Mouse (Mus musculus) heart, embryonic 10.5 days (tissue): ENCODE measurements around the gene Pgp. TPM values are rescaled to one million over a fixed set of nuclear protein-coding genes. Genes with fewer than 3 reads are reported as not detected.

Source experiments
- DNase-seq: peaks from one replicate; pipeline ENCODE4 v3.0.0-alpha.2; 2017; ENCODE audit warnings: low spot score
- H3K27ac ChIP-seq: fragments of 300-500 bp; sonication (generic); 2 replicates; pipeline ENCODE4 v1.5.1; 2016; ENCODE audit warnings: mild to moderate bottlenecking
- H3K27me3 ChIP-seq: fragments of 300-500 bp; sonication (generic); 2 replicates; pipeline ENCODE4 v1.6.1; 2016; ENCODE audit warnings: mild to moderate bottlenecking; ENCODE audit not compliant: poor library complexity, insufficient read depth, severe bottlenecking
- H3K36me3 ChIP-seq: fragments of 300-500 bp; sonication (generic); 2 replicates; pipeline ENCODE4 v1.6.1; 2016; ENCODE audit warnings: mild to moderate bottlenecking, moderate library complexity
- H3K4me1 ChIP-seq: fragments of 300-500 bp; sonication (generic); 2 replicates; pipeline ENCODE4 v1.6.1; 2016; ENCODE audit warnings: mild to moderate bottlenecking
- H3K4me3 ChIP-seq: fragments of 300-500 bp; sonication (generic); 2 replicates; pipeline ENCODE4 v1.5.1; 2016; ENCODE audit warnings: mild to moderate bottlenecking, moderate library complexity
- H3K9me3 ChIP-seq: fragments of 300-500 bp; sonication (generic); 2 replicates; pipeline ENCODE4 v1.6.1; 2016; ENCODE audit warnings: mild to moderate bottlenecking, moderate library complexity
- WGBS: fragments of 180-500 bp; shearing (Covaris S2); methylation state at CpG from one replicate; pipeline ENCODE4 v1.1.7; 2016; 5-methylcytosine and 5-hydroxymethylcytosine counted together
- polyA plus RNA-seq: library from polyadenylated mRNA; unstranded; fragments of >200 nt; fragmentation: Nextera tagmentation; extraction: Ambion mirVana; gene quantifications from 2 replicates; pipeline ENCODE4 v1.2.1, GENCODE M21; 2016

Pgp gene
- polyA plus RNA-seq, 1 experiment from 2014 or later: 86.3 TPM

DNA sequence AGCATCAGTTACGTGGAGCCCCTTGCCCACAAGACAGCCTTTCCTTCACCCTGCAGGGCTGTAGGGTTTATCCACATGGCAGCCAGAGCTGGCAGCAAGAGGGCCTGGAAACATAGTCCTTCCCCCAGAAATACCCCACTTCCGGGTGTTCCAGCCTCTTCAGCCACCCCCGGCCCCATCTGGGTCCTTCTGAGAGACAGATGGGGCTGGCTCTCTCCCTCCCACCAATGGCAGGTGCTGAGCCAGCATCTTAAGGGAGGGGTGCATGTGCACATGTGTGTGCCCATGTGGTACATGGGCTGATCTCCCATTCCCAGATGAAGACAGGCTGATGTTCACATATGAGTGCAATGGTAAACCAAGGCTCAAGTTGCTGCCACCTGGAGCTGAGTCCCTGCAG is 25.3 kb downstream of the Pgp start:
- Histone ChIP-seq H3K27me3 (peaks cover 50% of the 10 kb centered on the region), H3K4me3 (no peak overlapping the region), H3K9me3 (no peaks in the 10 kb centered on the region), H3K36me3 (no peaks in the 10 kb centered on the region), H3K4me1 (no peaks in the 10 kb centered on the region), H3K27ac (no peak overlapping the region)
- no peak for DNase-seq
- 68% methylated on average over 3 of the region's 3 CpGs for WGBS

DNA sequence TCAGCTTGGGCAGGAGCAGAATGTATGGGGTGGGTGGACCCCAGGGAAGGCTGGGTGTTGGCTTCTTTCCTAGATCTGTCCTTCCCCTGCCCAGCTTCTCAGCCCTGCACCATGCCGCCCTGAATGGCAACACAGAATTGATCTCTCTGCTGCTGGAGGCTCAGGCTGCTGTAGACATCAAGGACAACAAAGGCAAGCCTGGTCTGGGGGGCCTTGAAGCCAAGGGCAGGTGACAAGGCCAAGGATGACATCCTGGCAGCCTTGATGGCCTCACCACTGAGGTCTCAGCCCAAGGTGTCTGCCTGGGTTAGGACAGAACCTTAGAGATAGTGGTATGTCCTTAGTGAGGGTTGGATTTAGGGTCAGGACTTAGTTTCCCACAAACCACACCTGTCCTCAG is 25.8 kb downstream of the Pgp start:
- Histone ChIP-seq H3K27ac (no peak overlapping the region), H3K27me3 (peaks cover 47% of the 10 kb centered on the region), H3K4me3 (no peak overlapping the region), H3K4me1 (no peaks in the 10 kb centered on the region), H3K9me3 (no peaks in the 10 kb centered on the region), H3K36me3 (no peaks in the 10 kb centered on the region)
- DNase-seq: no peak
- 69% methylated on average over 1 of the region's 1 CpGs for WGBS

DNA sequence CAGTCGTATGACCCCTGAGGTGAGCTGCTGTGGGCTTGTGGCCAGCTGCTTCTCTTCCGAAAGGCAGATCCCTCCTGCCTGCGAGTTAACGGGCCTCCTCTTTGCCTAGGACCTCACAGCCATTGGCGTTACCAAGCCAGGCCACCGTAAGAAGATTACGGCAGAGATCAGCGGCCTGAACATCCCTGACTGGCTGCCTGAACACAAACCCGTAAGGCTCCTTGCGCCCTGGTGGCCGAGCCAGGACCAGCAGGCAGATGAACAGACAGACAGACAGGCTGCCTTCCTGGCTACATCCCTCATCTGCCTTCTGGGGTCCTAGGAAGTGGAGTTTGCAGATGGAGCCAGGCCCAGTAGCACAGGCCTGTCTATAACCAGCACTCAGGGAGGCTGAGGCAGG is 32.0 kb downstream of the Pgp start:
- peaks cover 69% of the 10 kb centered on the region for H3K27me3 ChIP-seq
- no peak for DNase-seq
- peaks cover 8% of the 10 kb centered on the region; the same call in 1 of the 2 replicates for H3K36me3 ChIP-seq
- 35% methylated on average over 11 of the region's 11 CpGs for WGBS
- H3K4me1 ChIP-seq: peaks cover 15% of the 10 kb centered on the region
- no peak overlapping the region for H3K27ac ChIP-seq
- H3K4me3 ChIP-seq: no peak overlapping the region; the same call in 1 of the 2 replicates
- no peaks in the 10 kb centered on the region for H3K9me3 ChIP-seq

DNA sequence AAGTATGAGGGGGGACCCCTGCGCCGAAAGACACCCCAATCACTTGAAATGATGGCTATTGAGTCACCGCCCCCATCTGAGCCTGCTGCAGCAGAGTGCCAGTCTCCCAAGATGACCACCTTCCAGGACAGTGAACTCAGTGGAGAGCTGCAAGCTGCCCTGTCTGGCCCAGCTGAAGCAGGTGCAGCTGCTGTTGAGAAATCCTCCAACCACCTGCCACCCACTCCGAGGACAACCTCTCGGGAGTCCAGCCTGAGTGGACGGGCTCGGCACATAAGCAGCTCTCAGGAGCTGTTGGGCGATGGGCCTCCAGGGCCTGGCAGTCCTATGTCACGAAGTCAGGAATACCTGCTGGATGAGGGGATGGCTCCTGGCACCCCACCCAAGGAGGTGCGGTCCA is 33.9 kb downstream of the Pgp start:
- H3K36me3 ChIP-seq: peaks cover 26% of the 10 kb centered on the region
- H3K4me1 ChIP-seq: peaks cover 18% of the 10 kb centered on the region
- H3K27ac ChIP-seq: no peak overlapping the region
- WGBS: 89% methylated on average over 10 of the region's 10 CpGs
- no peaks in the 10 kb centered on the region for H3K9me3 ChIP-seq
- no peak for DNase-seq
- H3K4me3 ChIP-seq: no peak overlapping the region
- H3K27me3 ChIP-seq: peaks cover 68% of the 10 kb centered on the region

DNA sequence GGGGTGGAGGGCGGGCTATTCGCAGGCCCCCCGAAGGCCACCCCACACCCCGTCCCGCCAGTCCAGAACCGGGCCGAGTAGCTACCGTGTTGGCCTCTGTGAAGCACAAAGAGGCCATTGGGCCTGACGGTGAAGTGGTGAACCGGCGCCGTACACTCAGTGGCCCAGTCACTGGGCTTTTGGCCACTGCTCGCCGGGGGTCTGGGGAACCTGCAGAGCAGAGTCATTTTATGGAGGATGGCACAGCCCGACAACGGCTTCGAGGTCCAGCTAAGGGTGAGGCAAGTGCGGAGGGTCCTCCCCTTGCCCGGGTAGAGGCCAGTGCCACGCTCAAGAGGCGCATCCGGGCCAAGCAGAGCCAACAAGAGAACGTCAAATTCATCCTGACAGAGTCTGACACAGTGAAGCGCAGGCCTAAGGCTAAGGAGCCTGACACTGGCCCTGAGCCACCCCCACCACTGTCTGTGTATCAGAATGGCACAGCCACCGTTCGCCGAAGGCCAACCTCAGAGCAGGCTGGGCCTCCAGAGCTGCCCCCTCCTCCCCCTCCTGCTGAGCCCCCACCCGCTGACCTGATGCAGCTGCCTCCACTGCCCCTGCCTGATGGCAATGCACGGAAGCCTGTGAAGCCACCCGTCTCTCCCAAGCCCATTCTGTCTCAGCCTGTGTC is 35.2 kb downstream of the Pgp start:
- WGBS: 88% methylated on average over 30 of the region's 30 CpGs
- peaks cover 39% of the 10 kb centered on the region for H3K36me3 ChIP-seq
- H3K4me1 ChIP-seq: peaks cover 18% of the 10 kb centered on the region
- H3K4me3 ChIP-seq: no peak overlapping the region
- DNase-seq: no peak
- no peak overlapping the region for H3K27ac ChIP-seq
- peaks cover 58% of the 10 kb centered on the region for H3K27me3 ChIP-seq
- no peaks in the 10 kb centered on the region for H3K9me3 ChIP-seq

DNA sequence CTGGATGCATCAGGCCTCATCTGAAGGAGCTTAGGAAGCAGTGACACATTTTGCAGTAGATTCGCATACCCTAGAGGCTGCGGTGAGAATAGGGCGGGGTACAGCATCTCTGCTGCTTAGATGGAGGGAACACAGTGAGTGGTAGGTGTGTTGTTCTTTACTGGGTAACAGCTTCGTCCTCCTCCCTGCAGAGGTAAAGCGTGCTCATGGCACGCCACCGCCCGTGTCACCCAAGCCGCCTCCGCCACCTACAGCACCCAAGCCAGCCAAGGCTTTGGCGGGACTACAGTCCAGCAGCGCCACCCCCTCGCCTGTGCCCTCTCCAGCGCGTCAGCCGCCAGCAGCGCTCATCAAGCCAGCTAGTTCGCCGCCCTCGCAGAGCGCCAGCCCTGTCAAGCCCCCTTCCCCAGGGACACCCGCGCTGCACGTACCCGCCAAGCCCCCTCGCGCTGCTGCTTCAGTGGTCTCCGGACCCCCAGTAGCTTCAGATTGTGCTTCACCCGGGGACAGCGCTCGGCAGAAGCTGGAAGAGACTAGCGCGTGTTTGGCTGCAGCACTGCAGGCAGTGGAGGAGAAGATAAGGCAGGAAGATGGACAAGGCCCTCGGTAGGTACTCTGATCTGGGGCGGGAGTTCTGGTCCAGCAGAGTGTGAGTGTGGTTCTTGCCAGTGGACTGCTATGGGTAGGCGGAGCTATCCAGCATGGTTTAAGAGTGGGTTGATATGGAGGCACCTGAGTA is 36.3 kb downstream of the Pgp start:
- H3K36me3 ChIP-seq: peaks cover 50% of the 10 kb centered on the region
- H3K27ac ChIP-seq: peak overlapping the region; percentile 38; the same call in 1 of the 2 replicates
- whole genome bisulfite sequencing: 19% methylated on average over 36 of the region's 36 CpGs
- H3K9me3 ChIP-seq: no peaks in the 10 kb centered on the region
- peak overlapping the region; percentile 49 for H3K4me3 ChIP-seq
- peaks cover 18% of the 10 kb centered on the region for H3K4me1 ChIP-seq
- no peak for DNase-seq
- peaks cover 53% of the 10 kb centered on the region for H3K27me3 ChIP-seq

DNA sequence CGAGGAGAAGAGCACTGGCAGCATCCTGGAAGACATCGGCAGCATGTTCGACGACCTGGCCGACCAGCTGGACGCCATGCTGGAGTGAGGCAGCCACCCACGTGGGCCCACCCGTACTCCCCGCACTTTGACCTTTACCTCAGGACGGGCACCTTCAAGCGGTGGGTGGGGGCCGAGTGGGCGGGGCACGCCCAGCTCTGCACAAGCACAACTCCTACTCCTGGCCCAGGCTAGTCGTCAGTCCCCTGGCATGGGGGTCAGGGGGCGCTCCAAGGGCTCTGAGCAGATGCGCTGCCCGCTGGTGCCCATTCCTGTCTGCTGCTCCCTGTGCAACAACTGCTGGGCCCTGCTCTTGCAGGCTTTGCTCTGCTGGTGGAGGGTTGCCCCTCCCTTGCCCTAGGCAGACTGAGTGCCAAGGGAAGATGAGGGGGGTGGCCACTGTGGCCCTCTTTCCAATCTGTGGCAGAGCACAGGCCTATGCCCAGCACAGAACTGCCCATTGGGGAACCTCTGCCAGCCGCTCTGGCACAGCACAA is 37.0 kb downstream of the Pgp start:
- H3K4me1 ChIP-seq: peaks cover 13% of the 10 kb centered on the region
- H3K27me3 ChIP-seq: peaks cover 49% of the 10 kb centered on the region
- H3K36me3 ChIP-seq: peaks cover 57% of the 10 kb centered on the region
- H3K9me3 ChIP-seq: no peaks in the 10 kb centered on the region
- no peak for DNase-seq
- H3K4me3 ChIP-seq: peak overlapping the region; percentile 49
- no peak overlapping the region for H3K27ac ChIP-seq
- WGBS: 40% methylated on average over 19 of the region's 19 CpGs

DNA sequence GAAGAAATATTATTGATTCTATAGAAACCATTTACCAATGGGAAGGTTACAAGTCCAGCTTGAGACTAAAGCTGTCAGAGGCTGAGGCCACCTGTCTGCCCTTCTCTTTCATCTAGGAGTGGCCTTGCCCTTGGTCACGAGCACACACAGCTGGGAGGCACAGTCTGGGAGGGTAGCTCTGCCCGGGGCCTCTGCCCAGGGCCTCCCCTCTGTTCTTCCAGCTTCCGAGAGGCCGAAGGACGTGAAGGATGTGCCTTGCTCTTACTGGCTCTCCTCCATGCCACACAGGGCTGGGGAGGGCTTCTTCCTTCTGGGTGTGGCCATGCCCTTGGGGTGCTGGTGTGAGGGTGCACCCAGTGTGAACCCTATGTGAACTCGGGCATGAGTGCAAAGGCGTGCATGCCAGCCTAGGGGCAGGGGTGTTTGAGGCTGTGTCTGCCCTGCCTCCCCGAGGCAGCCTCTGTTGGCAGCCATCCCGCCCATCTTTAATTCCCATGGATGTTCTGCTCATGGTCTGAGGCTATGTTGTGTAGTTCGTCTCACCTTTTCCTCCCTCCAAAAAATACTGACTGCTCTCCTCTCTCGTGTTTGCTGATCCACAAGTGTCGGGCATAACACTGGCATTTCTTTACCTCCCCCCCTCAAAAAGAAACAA is 37.7 kb downstream of the Pgp start:
- Histone ChIP-seq H3K9me3 (no peaks in the 10 kb centered on the region), H3K27me3 (peaks cover 44% of the 10 kb centered on the region), H3K27ac (no peak overlapping the region), H3K4me1 (peaks cover 13% of the 10 kb centered on the region), H3K4me3 (no peak overlapping the region), H3K36me3 (peaks cover 62% of the 10 kb centered on the region)
- WGBS: 83% methylated on average over 12 of the region's 12 CpGs
- DNase-seq: no peak

DNA sequence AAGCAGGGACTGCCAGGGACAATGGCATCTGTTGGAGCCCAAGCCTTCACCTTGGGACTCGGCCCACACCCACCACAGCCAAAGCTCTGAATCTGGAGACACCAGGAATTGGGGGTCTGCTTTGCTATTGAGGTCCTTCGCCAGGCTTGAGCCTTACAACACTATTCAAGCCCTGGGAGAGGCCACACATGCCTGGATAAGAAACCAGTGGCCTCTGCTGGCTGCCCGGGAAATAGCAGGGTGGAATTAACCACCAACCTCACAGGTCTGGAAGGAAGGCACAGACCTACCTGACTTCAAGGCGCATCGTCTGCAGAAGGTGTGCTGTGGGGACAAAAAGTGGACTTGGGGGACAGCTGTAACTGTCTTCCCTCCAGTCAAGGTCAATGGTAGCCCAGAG is 43.4 kb downstream of the Pgp start:
- Histone ChIP-seq H3K4me3 (no peak overlapping the region), H3K36me3 (peaks cover 98% of the 10 kb centered on the region), H3K9me3 (no peaks in the 10 kb centered on the region), H3K27me3 (no peaks in the 10 kb centered on the region), H3K4me1 (peaks cover 11% of the 10 kb centered on the region; the same call in 1 of the 2 replicates), H3K27ac (no peak overlapping the region)
- WGBS: 54% methylated on average over 5 of the region's 5 CpGs
- DNase-seq: no peak

DNA sequence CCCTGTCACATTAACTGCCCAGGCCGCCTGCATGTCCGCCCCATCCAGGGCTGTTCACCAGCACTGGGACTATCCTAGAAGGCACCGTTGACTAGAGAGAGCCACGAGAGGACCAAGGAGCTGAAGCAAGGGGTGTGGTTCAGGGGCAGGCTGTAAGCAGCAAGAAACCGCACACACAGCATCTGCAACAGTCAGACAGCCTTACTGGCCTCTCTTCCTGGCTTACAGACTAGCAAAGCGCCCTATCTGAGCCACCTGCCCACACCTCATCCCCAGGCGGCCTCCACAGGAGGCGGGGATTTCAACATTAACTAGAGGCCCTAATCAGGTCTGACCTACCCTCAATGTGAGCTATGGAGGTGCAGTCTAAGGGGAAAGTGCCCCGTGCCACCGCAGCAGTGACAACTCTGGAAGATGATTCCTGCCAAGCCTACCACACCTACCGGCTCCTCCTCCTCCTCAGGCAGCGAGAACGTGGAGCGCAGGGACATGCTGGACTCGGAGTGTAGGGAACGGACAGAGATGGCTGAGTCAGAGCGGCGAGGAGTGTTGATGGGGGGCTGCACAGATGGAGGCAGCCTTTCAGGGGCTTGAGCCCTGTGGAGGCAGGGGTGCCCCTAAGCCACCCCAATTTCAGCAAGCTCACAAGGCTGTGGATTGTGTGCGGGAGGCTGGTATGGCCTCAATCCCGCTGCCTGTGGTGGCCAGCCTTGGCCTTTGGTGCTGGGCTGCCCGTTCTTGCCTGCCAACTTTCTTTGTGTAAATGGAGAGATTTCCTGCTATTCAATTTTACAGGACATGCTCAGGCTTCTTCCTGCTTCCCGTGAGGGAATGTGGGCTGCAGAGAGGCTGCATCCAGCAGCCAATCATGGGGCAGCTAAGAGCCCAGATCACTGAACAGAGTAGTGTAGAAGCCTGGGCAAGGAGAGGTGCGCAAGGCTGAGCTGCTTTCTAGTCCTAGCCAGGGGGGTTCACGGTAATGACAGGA is 44.4 kb downstream of the Pgp start:
- 83% methylated on average over 24 of the region's 24 CpGs for WGBS
- Histone ChIP-seq H3K27me3 (no peaks in the 10 kb centered on the region), H3K9me3 (no peaks in the 10 kb centered on the region), H3K36me3 (peaks cover 98% of the 10 kb centered on the region), H3K27ac (peak overlapping the region; percentile 31), H3K4me3 (no peak overlapping the region), H3K4me1 (peaks cover 11% of the 10 kb centered on the region; the same call in 1 of the 2 replicates)
- DNase-seq: no peak

DNA sequence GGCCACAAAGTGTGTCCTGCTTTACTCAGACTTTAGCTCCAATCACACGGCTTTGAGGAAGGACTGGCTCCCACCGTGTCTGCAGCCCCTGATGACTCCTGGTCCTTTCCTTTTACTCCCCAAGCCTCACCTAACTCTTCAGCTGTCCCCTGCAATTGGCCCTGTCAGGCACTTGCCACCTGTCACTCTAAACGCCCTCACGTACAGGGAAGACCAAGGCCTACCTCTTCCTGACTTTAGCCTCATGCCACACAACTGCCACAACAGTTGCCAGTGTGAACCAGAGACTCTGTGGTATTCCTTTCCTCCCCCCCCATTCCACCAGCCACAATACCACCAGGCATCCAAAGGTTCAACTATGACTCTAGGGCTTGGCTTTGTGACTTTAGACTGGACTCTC is 50.3 kb downstream of the Pgp start:
- Histone ChIP-seq H3K27ac (no peak overlapping the region), H3K9me3 (no peaks in the 10 kb centered on the region), H3K4me1 (peaks cover 10% of the 10 kb centered on the region; the same call in 1 of the 2 replicates), H3K4me3 (no peak overlapping the region), H3K36me3 (peaks cover 62% of the 10 kb centered on the region), H3K27me3 (no peaks in the 10 kb centered on the region)
- DNase-seq: no peak
- WGBS: 90% methylated on average over 4 of the region's 4 CpGs
